Mouse (Mus musculus) midbrain, embryonic 13.5 days (tissue): ENCODE results near the gene Aox4. TPM values are rescaled to one million over a fixed set of nuclear protein-coding genes. Genes with fewer than 3 reads are reported as not detected.

ENCODE experiments used
- ATAC-seq: fragments of 200-750 bp; cut with Nextera tagmentation; 2 replicates; pipeline ENCODE4 v1.8.0; 2017; ENCODE audit warnings: mild to moderate bottlenecking, moderate TSS enrichment, moderate library complexity
- H3K27ac ChIP-seq: fragments of 300-500 bp; sonication (generic); 2 replicates; pipeline ENCODE4 v1.5.1; 2015; ENCODE audit warnings: inconsistent platforms, mild to moderate bottlenecking, moderate library complexity
- H3K27me3 ChIP-seq: fragments of 300-500 bp; sonication (generic); 2 replicates; pipeline ENCODE4 v1.6.1; 2015; ENCODE audit warnings: mild to moderate bottlenecking, inconsistent platforms
- H3K36me3 ChIP-seq: fragments of 300-500 bp; sonication (generic); 2 replicates; pipeline ENCODE4 v1.6.1; 2015; ENCODE audit warnings: mild to moderate bottlenecking, inconsistent platforms
- H3K4me1 ChIP-seq: fragments of 300-500 bp; sonication (generic); replicated peaks from 2 replicates; pipeline ENCODE4 v1.6.1; 2015; ENCODE audit warnings: inconsistent platforms
- H3K4me2 ChIP-seq: fragments of 300-500 bp; sonication (generic); replicated peaks from 2 replicates; pipeline ENCODE4 v1.6.1; 2015; ENCODE audit warnings: moderate library complexity, mild to moderate bottlenecking, inconsistent platforms
- H3K4me3 ChIP-seq: fragments of 300-500 bp; sonication (generic); replicated peaks from 2 replicates; pipeline ENCODE4 v1.5.1; 2015; ENCODE audit warnings: mild to moderate bottlenecking, inconsistent platforms
- H3K9ac ChIP-seq: fragments of 300-500 bp; sonication (generic); replicated peaks from 2 replicates; pipeline ENCODE4 v1.6.1; 2015; ENCODE audit warnings: mild to moderate bottlenecking, inconsistent platforms
- H3K9me3 ChIP-seq: fragments of 300-500 bp; sonication (generic); 2 replicates; pipeline ENCODE4 v1.6.1; 2016; ENCODE audit warnings: mild to moderate bottlenecking, inconsistent platforms
- WGBS: fragments of 180-500 bp; shearing (Covaris S2); methylation state at CpG from one replicate; pipeline ENCODE4 v1.1.7; 2015; 5-methylcytosine and 5-hydroxymethylcytosine counted together
- polyA plus RNA-seq: library from polyadenylated mRNA; unstranded; fragments of >200 nt; fragmentation: Nextera tagmentation; extraction: Ambion mirVana; gene quantifications from 2 replicates; pipeline ENCODE4 v1.2.1, GENCODE M21; 2015

Aox4 gene
- polyA plus RNA-seq, 1 experiment from 2014 or later: 0.19 TPM

GRCm38 (mm10) chr1:58308594-58308993 lies 98.4 kb downstream of the Aox4 start:
- ATAC-seq: no peak
- Histone ChIP-seq H3K4me3 (no peak overlapping the region), H3K9me3 (no peaks in the 10 kb centered on the region), H3K27me3 (no peaks in the 10 kb centered on the region), H3K9ac (no peak overlapping the region), H3K4me1 (no peaks in the 10 kb centered on the region), H3K36me3 (no peaks in the 10 kb centered on the region), H3K27ac (no peak overlapping the region), H3K4me2 (no peak overlapping the region)
- WGBS: 89% methylated on average over 8 of the region's 8 CpGs

- Histone ChIP-seq H3K9me3 (no peaks in the 10 kb centered on the region), H3K4me2 (no peak overlapping the region), H3K27me3 (no peaks in the 10 kb centered on the region), H3K4me3 (no peak overlapping the region), H3K4me1 (no peaks in the 10 kb centered on the region), H3K36me3 (no peaks in the 10 kb centered on the region), H3K9ac (no peak overlapping the region), H3K27ac (no peak overlapping the region)
- 91% methylated on average over 4 of the region's 4 CpGs for WGBS
- ATAC-seq: no peak
Observed at GRCm38 (mm10) chr1:58309853-58310252, 99.7 kb downstream of the Aox4 start.

- no peak overlapping the region for H3K9ac ChIP-seq
- no peak overlapping the region for H3K4me2 ChIP-seq
- no peaks in the 10 kb centered on the region for H3K27me3 ChIP-seq
- H3K36me3 ChIP-seq: no peaks in the 10 kb centered on the region
- WGBS: 87% methylated on average over 7 of the region's 7 CpGs
- no peaks in the 10 kb centered on the region for H3K9me3 ChIP-seq
- H3K4me1 ChIP-seq: no peaks in the 10 kb centered on the region
- no peak overlapping the region for H3K4me3 ChIP-seq
- H3K27ac ChIP-seq: no peak overlapping the region
- ATAC-seq: no peak
Observed at GRCm38 (mm10) chr1:58311221-58311864, 101.1 kb downstream of the Aox4 start.

- WGBS: 88% methylated on average over 8 of the region's 8 CpGs
- no peaks in the 10 kb centered on the region for H3K9me3 ChIP-seq
- H3K9ac ChIP-seq: no peak overlapping the region
- H3K4me2 ChIP-seq: no peak overlapping the region
- no peak overlapping the region for H3K4me3 ChIP-seq
- H3K36me3 ChIP-seq: no peaks in the 10 kb centered on the region
- no peak for ATAC-seq
- H3K4me1 ChIP-seq: no peaks in the 10 kb centered on the region
- no peak overlapping the region for H3K27ac ChIP-seq
- no peaks in the 10 kb centered on the region for H3K27me3 ChIP-seq
Observed at GRCm38 (mm10) chr1:58313173-58313572, 103.0 kb downstream of the Aox4 start.

DNA sequence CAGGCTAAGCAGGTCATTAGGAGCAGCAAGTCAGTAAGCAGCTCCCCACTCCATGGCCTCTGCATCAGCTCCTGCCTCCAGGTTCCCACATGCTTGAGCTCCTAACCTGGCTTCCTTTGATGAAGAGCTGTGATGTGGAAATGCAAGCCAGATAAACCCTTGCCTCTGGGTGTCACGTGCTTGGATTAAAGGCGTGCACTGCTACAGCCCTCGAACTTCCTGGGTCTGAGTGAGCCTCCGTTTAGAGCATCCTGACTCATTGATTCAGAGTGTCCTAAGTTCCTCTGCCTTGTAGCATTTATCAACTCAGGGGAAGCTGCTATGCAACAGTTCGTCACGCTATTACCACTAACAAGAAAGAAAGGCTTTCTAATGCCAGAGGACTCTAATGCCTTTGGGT lies 105.3 kb downstream of the Aox4 start:
- Histone ChIP-seq H3K36me3 (no peaks in the 10 kb centered on the region), H3K4me1 (no peaks in the 10 kb centered on the region), H3K27me3 (no peaks in the 10 kb centered on the region), H3K9me3 (no peaks in the 10 kb centered on the region), H3K9ac (no peak overlapping the region), H3K4me3 (no peak overlapping the region), H3K4me2 (no peak overlapping the region), H3K27ac (no peak overlapping the region)
- 71% methylated on average over 6 of the region's 6 CpGs for WGBS
- no peak for ATAC-seq

Other genes with a start within 250 kb of the Aox4 start
- 8.4 and 8.5 TPM in 2 replicates for gene Sgo2a, start 214.4 kb upstream of the Aox4 start, polyA plus RNA-seq
- 24.3 and 26.3 TPM in 2 replicates for gene Kctd18, start 191.4 kb upstream of the Aox4 start, polyA plus RNA-seq
- gene Aox1, start 180.5 kb upstream of the Aox4 start, polyA plus RNA-seq: 0.12 TPM in 2 replicates
- 0.22 and 0.24 TPM in 2 replicates for gene Aox3, start 97.3 kb upstream of the Aox4 start, polyA plus RNA-seq
- 0.05 TPM in 1 of 2 replicates, not detected in the other for gene Aox2, start 67.9 kb downstream of the Aox4 start, polyA plus RNA-seq
- gene Bzw1, start 182.5 kb downstream of the Aox4 start, polyA plus RNA-seq: 406 and 428 TPM in 2 replicates
- 171 and 194 TPM in 2 replicates for gene Clk1, start 213.7 kb downstream of the Aox4 start, polyA plus RNA-seq
- 61.2 and 62.6 TPM in 2 replicates for gene Nif3l1, start 234.8 kb downstream of the Aox4 start, polyA plus RNA-seq
- 52.0 and 53.7 TPM in 2 replicates for gene Ppil3, start 235.1 kb downstream of the Aox4 start, polyA plus RNA-seq